Mouse (Mus musculus): ENCODE results near the gene Acox1.

- TF ChIP-seq GATA1 (IDR thresholded peaks at IDR 0.05; ENCODE audit: borderline replicate concordance, low read length) = no peak
- TF ChIP-seq FLI1 (IDR thresholded peaks at IDR 0.05; ENCODE audit: low read length) = no peak
These were observed 2.3 kb upstream of the Acox1 start for GRCm38 (mm10) chr11:116201151-116201550.

Measured in megakaryocyte, embryonic 14.5 days (primary cell).